Mouse (Mus musculus) fat pad, adult 2 months (tissue): ENCODE measurements at regions not wholly inside any gene's neighbourhood (a gene's known extent, or its start where the extent isn't known, plus 50 kb on each side); places are given as distances from the start of the nearest gene placed in this dataset.

Experiments
- DNase-seq: peaks from one replicate; pipeline ENCODE4 v3.0.0-alpha.2; 2011; ENCODE audit warnings: low read depth, low spot score; ENCODE audit errors: extremely low read depth

- DNase-seq = no peak
Measured at GRCm38 (mm10) chr6:51175616-51176590, 256.6 kb upstream of the Nfe2l3 start.

- no peak for DNase-seq
Measured at GRCm38 (mm10) chr6:51176791-51177433, 255.6 kb upstream of the Nfe2l3 start.

- DNase-seq = no peak
Measured at GRCm38 (mm10) chr6:51177701-51178060, 254.8 kb upstream of the Nfe2l3 start.

- DNase-seq = peak; percentile 78
Measured at GRCm38 (mm10) chr6:51178061-51178791, 254.2 kb upstream of the Nfe2l3 start.

- DNase-seq = no peak
Measured at GRCm38 (mm10) chr6:51178799-51179398, 253.6 kb upstream of the Nfe2l3 start.

GRCm38 (mm10) chr6:51179741-51180537, 252.5 kb upstream of the Nfe2l3 start:
- DNase-seq = no peak

GRCm38 (mm10) chr6:51180881-51181875, 251.3 kb upstream of the Nfe2l3 start:
- DNase-seq = no peak

GRCm38 (mm10) chr6:51181905-51182304, 250.6 kb upstream of the Nfe2l3 start:
- DNase-seq = no peak

- no peak for DNase-seq
Measured at GRCm38 (mm10) chr6:51182771-51183284, 249.6 kb upstream of the Nfe2l3 start.

GRCm38 (mm10) chr6:51183576-51184420, 248.7 kb upstream of the Nfe2l3 start:
- DNase-seq = no peak

GRCm38 (mm10) chr6:51184500-51184899, 248.0 kb upstream of the Nfe2l3 start:
- no peak for DNase-seq

GRCm38 (mm10) chr6:51185201-51185600, 247.3 kb upstream of the Nfe2l3 start:
- no peak for DNase-seq

GRCm38 (mm10) chr6:51189173-51189572, 243.3 kb upstream of the Nfe2l3 start:
- no peak for DNase-seq

GRCm38 (mm10) chr6:51192826-51193225, 239.6 kb upstream of the Nfe2l3 start:
- DNase-seq = no peak

GRCm38 (mm10) chr6:51193356-51193755, 239.1 kb upstream of the Nfe2l3 start:
- no peak for DNase-seq

- no peak for DNase-seq
Measured at GRCm38 (mm10) chr6:51196391-51196790, 236.1 kb upstream of the Nfe2l3 start.

- no peak for DNase-seq
Measured at GRCm38 (mm10) chr6:51197000-51197774, 235.3 kb upstream of the Nfe2l3 start.
